Mouse (Mus musculus): ENCODE measurements around the gene Zfand6. TPM values are rescaled to one million over a fixed set of nuclear protein-coding genes. Genes with fewer than 3 reads are reported as not detected.

Zfand6 gene
- polyA plus RNA-seq, 1 experiment from 2014 or later, result 148 TPM

DNA sequence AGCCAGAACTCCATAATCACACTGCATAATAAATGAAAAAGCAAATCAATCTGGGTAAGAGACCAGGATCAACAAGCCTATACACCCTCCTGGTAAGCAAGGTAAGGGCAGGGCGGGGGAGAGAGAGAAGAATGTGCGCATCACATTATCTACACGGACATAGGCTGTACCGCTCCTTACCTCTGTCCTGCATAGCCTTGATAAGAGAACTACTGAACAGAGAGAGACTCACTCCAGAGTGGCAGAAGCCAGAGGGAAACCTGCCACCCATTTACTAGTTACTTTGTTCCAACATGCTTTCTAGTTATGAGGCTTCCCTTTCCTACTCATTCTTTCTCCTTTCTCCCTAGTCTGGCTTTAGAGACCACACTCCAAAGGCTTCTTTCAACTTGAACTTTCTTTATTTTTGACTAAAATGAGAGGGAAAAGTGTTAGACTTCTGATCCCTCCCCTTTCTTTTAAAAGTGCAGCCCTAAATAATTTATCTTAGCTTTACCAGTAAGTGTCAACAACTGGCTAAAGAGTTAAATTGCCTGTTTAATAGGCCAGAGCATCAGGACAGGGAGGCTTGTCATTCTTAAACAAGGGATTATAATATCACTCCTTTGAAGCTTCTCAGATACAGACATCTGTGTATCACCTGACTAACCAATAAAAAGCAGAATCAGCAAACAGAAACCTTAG lies 38.3 kb downstream of the Zfand6 start:
- WGBS, result 84% methylated on average over 4 of the region's 4 CpGs
- DNase-seq, result no peak

DNA sequence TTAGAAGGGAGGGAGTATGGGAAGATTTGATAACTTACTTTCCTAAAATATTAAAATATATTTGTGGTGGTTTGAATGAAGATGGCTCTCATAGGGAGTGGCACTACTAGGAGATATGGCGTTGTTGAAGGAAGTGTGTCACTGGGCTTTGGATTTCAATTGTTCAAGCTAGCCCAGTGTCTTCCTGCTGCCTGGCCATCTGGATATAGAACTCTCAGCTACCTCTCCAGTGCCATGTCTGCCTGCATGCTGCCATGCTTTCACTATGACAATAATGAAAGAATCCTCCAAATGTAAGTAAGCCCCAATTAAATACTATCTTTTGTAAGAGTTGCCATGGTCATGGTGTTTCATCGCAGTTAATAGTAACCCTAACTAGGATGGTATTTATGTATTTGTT lies 40.7 kb downstream of the Zfand6 start:
- no peak for ATAC-seq (ENCODE audit: insufficient read depth)

More for the DNA sequence above, 38.3 kb downstream of the Zfand6 start:
- no peak for TF ChIP-seq CTCF (IDR thresholded peaks at IDR 0.05; ENCODE audit: low read depth)
- Histone ChIP-seq H3K4me1 (ENCODE audit: insufficient read depth) (peaks cover 6% of the 10 kb centered on the region; the same call in 1 of the 2 replicates), H3K4me2 (no peak overlapping the region), H3K36me3 (ENCODE audit: insufficient read depth) (0 out of 2 replicates have a peak, but pooled peaks cover 10% of the 10 kb centered on the region), H3K4me3 (ENCODE audit: low read depth, low read length) (no peak overlapping the region), H3K9ac (no peak overlapping the region), H3K9me3 (ENCODE audit: low read depth, low read length) (no peaks in the 10 kb centered on the region), H3K27ac (ENCODE audit: low read depth) (no peak overlapping the region), H3K27me3 (ENCODE audit: insufficient read depth, low read length) (no peaks in the 10 kb centered on the region)
- ATAC-seq (ENCODE audit: insufficient read depth), result peak; percentile 75; the same call in 1 of the 2 replicates

DNA sequence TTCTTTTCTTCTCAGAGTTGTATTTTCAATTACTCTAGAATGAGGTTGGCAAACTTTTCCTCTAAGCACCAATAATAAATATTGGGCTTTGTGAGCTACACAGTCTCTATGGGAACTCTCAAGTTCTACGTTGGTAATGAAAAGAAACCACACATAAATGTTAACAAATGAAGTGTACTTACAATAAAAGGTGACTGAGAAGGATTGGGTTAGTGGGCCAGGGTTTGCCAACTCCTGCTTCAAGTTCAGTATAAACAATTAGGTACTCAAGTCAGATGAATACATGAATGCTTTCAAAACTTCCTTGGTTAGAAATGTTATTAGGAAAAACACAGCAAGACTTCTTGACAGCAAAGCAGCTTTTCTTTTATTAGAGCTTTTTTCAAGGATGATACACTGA lies 43.5 kb downstream of the Zfand6 start:
- ATAC-seq (ENCODE audit: insufficient read depth) (no peak), DNase-seq (peak; percentile 7)
- Histone ChIP-seq H3K9me3 (ENCODE audit: low read depth, low read length) (no peaks in the 10 kb centered on the region), H3K9ac (no peak overlapping the region), H3K4me2 (no peak overlapping the region), H3K4me1 (ENCODE audit: insufficient read depth) (no peaks in the 10 kb centered on the region), H3K27ac (ENCODE audit: low read depth) (no peak overlapping the region), H3K36me3 (ENCODE audit: insufficient read depth) (0 out of 2 replicates have a peak, but pooled peaks cover 10% of the 10 kb centered on the region), H3K27me3 (ENCODE audit: insufficient read depth, low read length) (no peaks in the 10 kb centered on the region), H3K4me3 (ENCODE audit: low read depth, low read length) (no peak overlapping the region)
- 39% methylated on average over 1 of the region's 1 CpGs for WGBS
- no peak for TF ChIP-seq CTCF (IDR thresholded peaks at IDR 0.05; ENCODE audit: low read depth)

More for the DNA sequence above, 40.7 kb downstream of the Zfand6 start:
- Histone ChIP-seq H3K9ac (no peak overlapping the region), H3K36me3 (ENCODE audit: insufficient read depth) (0 out of 2 replicates have a peak, but pooled peaks cover 10% of the 10 kb centered on the region), H3K4me3 (ENCODE audit: low read depth, low read length) (no peak overlapping the region), H3K4me2 (no peak overlapping the region), H3K27me3 (ENCODE audit: insufficient read depth, low read length) (no peaks in the 10 kb centered on the region), H3K4me1 (ENCODE audit: insufficient read depth) (0 out of 2 replicates have a peak, but pooled peaks cover 2% of the 10 kb centered on the region), H3K9me3 (ENCODE audit: low read depth, low read length) (no peaks in the 10 kb centered on the region), H3K27ac (ENCODE audit: low read depth) (no peak overlapping the region)
- no peak for DNase-seq
- 95% methylated on average over 2 of the region's 2 CpGs for WGBS
- no peak for TF ChIP-seq CTCF (IDR thresholded peaks at IDR 0.05; ENCODE audit: low read depth)

DNA sequence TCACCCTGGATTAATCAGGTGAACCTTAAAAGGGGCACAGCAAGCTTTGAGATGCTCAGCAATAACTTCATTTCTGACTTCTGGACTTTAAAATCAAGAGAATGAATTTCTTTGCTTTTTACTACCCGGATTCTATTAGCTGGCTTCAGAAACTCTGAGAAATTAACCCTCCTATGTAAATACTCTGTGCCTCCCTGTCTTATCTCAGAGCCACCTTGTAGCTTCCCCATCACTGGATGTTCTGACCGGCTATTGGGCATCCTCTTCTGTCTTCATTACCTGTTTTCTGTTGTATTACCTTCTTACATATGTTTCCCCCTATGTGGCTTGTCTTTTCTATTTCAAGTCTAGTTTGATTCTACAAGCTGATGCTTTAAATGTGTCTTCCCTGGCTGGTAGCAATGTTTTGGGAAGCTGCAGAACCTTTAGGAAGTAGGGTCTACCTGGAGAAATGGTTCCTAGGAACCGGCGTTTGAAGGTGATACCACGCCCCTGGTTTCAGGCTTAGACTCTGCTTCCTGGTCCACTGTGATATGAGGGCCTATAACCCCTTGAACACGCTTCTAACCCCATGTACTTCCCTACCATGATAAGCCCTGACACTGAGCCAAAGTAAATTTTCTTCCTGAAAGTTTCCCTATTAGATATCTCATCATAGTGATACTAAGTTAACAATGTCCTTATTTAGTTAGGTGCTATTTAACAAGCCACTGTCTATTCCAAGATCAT lies 46.3 kb downstream of the Zfand6 start:
- Histone ChIP-seq H3K4me3 (ENCODE audit: low read depth, low read length) (no peak overlapping the region), H3K27me3 (ENCODE audit: insufficient read depth, low read length) (no peaks in the 10 kb centered on the region), H3K9me3 (ENCODE audit: low read depth, low read length) (no peaks in the 10 kb centered on the region), H3K36me3 (ENCODE audit: insufficient read depth) (0 out of 2 replicates have a peak, but pooled peaks cover 4% of the 10 kb centered on the region), H3K4me2 (no peak overlapping the region), H3K27ac (ENCODE audit: low read depth) (no peak overlapping the region), H3K4me1 (ENCODE audit: insufficient read depth) (no peaks in the 10 kb centered on the region), H3K9ac (no peak overlapping the region)
- WGBS, result 83% methylated on average over 6 of the region's 6 CpGs
- no peak for TF ChIP-seq CTCF (IDR thresholded peaks at IDR 0.05; ENCODE audit: low read depth)
- ATAC-seq (ENCODE audit: insufficient read depth) (no peak), DNase-seq (no peak)

DNA sequence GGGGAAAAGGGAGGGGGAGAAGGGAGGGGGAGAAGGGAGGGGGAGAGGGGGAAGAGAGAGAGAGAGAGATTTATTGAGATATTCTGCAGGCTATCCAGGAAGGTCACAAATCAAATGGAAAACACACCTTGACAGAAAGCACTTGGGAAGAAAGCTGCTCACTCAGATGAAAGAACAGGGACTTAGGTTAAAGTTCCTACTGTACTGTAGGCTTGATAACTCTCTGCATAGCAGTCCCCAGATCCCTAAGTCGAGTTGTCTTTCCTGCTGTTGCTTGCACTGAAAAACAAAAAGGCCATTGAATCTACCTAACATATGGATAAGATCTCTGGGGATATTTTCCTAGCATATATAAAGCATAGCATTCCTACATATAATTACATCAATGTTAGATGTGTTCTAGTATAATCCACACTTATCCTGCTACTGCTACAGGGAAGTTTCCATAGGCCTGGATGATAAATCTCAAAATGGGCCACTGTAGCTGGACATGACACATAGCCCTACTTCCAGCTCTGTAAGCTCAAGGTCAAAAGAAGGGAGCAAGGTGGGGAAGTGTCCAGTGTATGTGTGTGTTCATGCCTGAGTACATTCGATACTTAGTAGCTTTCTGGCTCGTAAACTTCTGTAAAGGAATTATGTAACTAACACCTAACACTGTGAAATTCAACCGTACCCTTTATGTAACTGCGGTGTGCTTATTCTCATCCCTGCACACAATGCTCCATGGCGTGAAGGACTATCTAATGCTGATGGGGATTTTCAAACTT lies 47.4 kb downstream of the Zfand6 start:
- DNase-seq, result no peak
- ATAC-seq (ENCODE audit: insufficient read depth), result no peak
- no peaks in the 10 kb centered on the region for H3K36me3 ChIP-seq (ENCODE audit: insufficient read depth)
- no peak overlapping the region for H3K9ac ChIP-seq
- H3K4me3 ChIP-seq (ENCODE audit: low read depth, low read length), result no peak overlapping the region
- H3K9me3 ChIP-seq (ENCODE audit: low read depth, low read length), result no peaks in the 10 kb centered on the region
- 80% methylated on average over 6 of the region's 6 CpGs for WGBS
- H3K27me3 ChIP-seq (ENCODE audit: insufficient read depth, low read length), result no peaks in the 10 kb centered on the region
- no peak for TF ChIP-seq CTCF (IDR thresholded peaks at IDR 0.05; ENCODE audit: low read depth)
- no peak overlapping the region for H3K27ac ChIP-seq (ENCODE audit: low read depth)
- no peak overlapping the region for H3K4me2 ChIP-seq
- H3K4me1 ChIP-seq (ENCODE audit: insufficient read depth), result no peaks in the 10 kb centered on the region

DNA sequence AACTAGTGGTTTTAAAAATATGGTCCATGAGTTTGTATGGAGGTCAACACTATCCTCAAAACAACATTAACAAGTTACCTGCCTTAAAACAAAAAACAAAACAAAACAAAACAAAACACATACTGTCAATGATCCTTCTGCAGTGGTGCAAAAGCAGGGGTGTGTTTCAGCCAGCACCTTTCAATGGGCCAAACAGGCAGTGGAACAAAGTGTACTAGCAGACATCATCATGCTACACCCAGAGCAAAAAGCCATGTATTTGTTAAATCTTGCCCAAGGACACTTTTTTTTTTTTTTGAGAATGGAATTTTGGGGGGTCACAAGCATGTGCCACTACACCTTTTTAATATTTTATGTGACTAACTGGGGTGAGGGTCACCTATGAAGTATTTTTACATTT lies 52.8 kb downstream of the Zfand6 start:
- no peak for TF ChIP-seq CTCF (IDR thresholded peaks at IDR 0.05; ENCODE audit: low read depth)
- Histone ChIP-seq H3K4me1 (ENCODE audit: insufficient read depth) (no peaks in the 10 kb centered on the region), H3K4me2 (no peak overlapping the region), H3K4me3 (ENCODE audit: low read depth, low read length) (no peak overlapping the region), H3K27me3 (ENCODE audit: insufficient read depth, low read length) (no peaks in the 10 kb centered on the region), H3K9ac (no peak overlapping the region), H3K36me3 (ENCODE audit: insufficient read depth) (peaks cover 16% of the 10 kb centered on the region), H3K27ac (ENCODE audit: low read depth) (no peak overlapping the region), H3K9me3 (ENCODE audit: low read depth, low read length) (no peaks in the 10 kb centered on the region)
- no peak for DNase-seq
- ATAC-seq (ENCODE audit: insufficient read depth), result no peak

DNA sequence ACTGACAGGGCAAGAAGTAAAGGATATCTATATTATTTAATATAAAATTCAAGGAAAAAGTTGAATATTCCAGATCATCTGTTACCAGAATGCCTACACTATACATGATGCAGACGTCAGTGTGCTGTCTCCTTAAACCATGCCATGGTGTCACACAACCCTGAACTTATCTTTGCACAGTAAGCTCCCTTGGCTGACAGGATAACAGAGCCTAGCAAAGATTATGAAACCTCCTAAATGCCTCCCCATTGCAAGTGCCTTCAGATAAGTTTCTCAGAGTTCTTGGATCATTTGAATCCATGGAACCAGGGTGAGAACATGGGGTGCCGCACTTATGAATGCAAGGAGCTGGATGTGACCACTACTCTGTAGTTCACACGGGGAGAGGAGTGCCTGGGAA lies 57.9 kb downstream of the Zfand6 start:
- Histone ChIP-seq H3K4me1 (ENCODE audit: insufficient read depth) (no peaks in the 10 kb centered on the region), H3K36me3 (ENCODE audit: insufficient read depth) (peaks cover 28% of the 10 kb centered on the region), H3K27me3 (ENCODE audit: insufficient read depth, low read length) (no peaks in the 10 kb centered on the region), H3K9me3 (ENCODE audit: low read depth, low read length) (no peaks in the 10 kb centered on the region), H3K4me2 (no peak overlapping the region), H3K27ac (ENCODE audit: low read depth) (no peak overlapping the region), H3K9ac (no peak overlapping the region), H3K4me3 (ENCODE audit: low read depth, low read length) (no peak overlapping the region)
- TF ChIP-seq CTCF (IDR thresholded peaks at IDR 0.05; ENCODE audit: low read depth), result no peak
- WGBS, result 87% methylated on average over 3 of the region's 3 CpGs
- DNase-seq, result no peak
- no peak for ATAC-seq (ENCODE audit: insufficient read depth)

Data from lung, embryonic 14.5 days (tissue).